Mouse (Mus musculus) right cerebral cortex, postnatal 10 days (tissue): ENCODE data around the gene Ski.
A peak's percentile ranks its signal among the peaks of the same experiment; 100 is the strongest.

Experiments used
- DNase-seq, 2 experiments: peaks; one replicate each; pipeline ENCODE4 v3.0.0; 2021; ENCODE audit warnings: low spot score in 2 of 2

Gene Ski

DNA sequence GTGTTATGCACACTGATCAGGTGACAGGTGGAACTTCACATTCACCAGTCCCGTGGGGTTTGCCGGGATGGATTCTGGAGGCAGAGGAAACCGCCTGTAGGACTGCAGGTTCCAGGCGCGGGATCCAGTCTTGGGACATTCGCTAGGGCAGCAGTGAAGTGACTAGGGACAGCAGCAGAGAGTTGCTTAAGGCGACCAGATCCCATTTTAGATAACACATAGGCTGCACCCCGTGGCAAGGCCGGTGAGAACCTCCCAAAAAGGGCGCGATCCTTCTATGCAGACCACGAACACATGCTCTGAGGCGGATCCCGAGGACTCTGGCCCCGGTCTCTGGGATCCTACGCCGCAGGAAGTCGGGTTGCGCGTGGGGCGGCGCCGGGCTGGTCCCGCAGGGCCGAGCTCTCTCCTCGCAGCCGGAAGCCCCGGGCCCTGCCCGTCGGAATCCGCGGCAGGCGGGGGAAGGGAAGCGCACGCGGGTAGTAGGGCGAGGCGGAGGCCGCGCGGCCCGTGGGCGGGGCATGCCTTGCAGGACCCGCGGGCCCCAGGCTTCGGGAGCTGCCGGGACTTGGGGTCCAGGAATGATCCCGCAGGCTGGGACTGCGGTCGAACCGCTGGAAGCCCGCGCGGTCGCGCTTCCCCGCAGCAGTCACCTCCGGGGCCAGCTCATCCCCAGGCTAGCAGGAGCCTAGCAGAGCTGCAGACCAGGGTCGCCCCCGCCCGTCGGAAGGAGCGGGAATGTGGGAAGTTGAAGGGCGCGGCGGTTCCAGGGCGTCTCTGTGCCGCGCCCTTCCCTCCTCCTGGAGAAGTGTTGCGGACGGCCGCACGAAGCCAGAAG lies 71.9 kb downstream of the Ski start:
- DNase-seq, result peak; percentile 73 to 75

DNA sequence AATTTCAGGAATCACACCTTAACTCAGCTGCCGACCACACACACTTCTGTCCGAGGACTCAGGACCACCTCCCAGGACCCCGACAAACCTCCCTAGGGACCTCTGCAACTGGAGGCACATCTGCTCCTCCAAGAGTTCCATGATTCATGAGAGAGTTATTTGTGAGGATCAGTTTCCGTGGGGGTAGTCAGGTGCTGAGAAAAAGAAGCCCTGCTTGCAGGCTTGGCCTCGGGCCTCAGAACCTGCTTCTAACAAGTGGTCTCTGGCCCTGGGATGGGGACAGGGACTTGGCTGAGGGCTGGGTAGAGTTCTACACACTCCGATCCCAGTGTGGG lies 72.5 kb downstream of the Ski start:
- DNase-seq, result no peak

DNA sequence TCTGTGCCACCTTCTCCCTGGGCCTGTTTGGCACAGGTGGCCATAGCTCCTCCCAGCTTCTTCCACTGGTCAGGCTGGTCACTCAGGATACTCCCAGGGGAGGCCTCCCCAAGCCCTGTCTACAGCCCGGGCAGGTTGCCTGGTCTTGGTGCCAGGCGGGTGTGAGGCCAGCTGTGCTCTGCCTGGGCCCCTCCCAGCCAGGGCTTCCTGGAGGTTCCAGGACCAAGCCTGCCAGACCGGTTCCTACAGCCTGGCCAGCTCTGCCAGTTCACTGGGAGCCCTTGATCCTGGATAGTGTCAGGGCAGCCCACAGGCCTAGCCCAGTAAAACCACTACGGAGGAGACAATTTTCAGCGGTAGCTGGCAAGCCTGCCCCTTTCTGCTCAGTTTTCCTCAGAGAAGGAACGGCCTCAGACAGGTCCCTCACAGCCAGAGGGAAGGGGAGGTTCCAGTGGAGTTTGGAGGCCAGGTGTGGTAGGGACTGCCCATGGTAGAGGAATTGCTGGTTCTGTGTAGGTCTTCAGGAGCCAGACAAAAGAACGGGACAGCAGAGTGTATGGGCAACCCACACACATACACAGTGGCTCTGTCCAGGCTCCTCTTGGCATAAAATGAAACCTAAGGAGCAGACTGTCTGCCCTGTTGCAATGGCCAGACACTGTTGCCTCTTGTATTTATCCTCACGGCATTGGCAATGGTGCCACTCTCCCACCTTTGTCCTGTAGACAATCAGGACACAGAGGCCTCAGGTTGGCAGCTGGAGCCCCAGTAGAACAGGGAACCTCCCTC lies 73.3 kb downstream of the Ski start:
- peak in 1 of 2 experiments; percentile 64 for DNase-seq

DNA sequence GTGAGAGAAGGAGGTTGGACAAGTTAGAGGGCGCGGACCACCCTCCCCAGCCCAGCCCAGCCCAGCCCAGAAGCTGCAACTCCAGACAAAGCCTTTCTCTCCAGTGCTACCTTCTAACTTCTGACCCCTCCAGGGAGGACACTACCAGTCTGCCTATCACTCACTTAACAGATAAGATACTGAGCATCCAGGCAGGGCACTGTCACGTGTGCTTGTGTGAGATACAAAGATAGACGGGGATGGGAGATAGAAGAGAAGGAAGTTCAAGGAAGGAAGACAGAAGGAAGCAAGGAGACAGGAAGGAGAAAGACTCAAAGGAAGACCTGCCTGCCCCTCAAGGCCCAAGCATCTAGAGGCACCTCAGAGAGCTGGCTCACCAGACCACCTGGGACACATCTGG lies 73.9 kb downstream of the Ski start:
- no peak for DNase-seq

DNA sequence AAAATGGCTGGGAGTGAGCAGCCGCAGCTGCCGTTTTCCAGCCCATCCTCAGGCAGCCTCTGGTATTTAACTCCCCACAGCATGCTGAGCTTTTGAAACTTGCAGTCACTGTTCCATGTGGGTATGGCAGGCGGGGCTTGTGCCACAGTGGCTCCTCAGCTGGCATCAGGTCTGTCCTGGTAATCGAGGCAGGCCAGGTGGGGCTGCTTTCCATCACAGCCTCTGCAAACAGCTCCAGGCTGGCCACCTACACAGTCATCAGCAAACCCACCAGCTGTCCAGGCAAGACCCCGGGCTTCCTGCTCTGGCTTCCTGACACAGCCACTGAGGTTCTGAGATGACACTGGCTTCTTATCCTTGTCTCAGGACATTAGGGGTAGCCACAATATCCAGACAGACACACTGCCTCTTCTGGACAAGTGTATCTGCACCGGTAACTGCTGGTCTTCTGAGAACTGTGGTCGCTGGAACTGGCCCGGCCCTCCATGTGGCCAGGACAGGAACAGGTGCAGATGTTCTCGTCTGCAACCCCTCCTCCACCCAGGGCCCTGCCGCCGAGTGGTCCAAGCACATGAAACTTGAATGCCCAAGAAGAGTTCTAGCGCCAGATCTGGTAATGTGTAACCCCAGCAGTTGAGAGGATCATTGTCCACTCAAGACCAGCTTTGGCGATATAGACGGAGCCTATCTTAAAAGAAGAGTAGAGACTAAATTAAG lies 76.1 kb downstream of the Ski start:
- no peak for DNase-seq

DNA sequence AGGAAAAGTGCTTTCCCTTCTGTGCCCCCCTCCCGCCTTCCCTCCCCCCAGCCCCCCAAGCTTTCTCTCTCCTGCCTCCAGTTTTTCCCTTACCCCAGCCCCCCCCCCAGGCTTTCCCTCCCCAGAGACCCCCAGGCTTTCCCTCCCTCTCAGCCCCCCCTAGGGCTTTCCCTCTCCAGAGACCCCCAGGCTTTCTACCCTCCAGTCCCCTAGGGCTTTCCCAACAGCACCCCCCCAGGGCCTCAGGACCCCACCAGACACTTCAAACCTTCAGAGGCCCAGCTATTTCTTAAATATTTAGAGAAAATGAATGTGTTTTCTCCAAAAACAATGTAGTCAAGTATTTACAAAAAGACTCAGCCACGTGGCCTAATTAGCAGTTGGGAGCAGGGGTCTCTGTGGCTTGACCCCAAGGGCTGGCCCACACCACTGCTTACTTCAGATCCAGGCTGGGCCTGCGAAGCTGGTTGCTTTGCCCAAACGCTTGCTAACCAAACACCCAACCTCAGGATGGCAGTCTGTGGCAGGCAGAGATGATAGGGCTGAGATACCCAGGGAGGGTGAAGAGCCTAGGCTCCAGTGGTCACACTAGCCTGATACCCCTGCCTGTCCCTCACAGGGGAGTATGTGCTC lies 77.7 kb downstream of the Ski start:
- no peak for DNase-seq

DNA sequence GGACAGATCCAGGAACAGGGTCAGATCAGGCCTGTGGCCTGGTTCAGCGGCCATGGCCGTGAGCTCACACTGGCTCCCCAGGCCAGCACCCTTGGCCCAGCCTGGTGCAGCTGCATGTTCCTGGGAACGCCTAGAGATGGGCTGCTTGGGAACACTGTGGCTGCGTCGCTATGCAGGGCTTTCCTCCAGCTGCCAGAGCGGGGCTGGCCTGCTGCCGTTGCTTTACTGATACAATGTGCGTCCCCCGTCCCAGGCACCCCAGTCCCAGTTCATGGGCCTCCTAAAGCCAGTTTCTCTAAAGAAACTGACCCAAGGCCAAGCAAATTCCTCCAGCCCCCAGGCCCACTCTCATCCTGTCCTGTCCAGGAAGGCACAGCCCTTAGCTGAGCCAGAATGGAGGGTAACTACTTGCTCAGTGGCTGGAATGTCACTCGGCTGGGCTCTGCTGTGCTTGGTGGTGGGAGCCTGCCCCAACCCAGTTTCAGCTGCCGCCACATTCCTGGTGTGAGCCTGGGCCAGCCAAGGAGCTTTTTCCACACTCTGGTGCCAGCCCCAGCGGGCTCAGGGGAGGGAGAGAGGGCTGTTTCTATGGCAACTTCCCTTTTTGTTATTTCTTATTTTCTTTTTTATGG lies 78.4 kb downstream of the Ski start:
- peak; percentile 84 to 85 for DNase-seq

DNA sequence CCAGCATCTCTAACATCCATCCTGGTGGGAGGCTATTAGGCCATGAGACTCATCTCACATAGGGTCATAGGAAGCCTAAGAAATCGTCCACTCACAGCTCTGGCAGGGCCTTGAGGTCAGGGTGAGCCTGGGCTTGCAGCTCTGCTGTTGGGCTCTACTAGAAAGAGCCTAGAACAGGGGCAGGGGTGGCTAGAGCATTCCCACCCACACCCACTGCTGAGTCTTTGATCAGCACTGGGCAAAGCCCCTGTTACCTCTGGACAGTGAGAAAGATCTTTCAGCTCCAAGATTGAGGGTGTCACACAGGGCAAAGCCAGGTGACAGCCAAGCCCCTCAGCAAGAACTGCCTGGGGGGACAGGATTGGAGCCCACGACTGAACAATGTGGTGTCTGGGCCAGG lies 79.0 kb downstream of the Ski start:
- DNase-seq, result no peak

DNA sequence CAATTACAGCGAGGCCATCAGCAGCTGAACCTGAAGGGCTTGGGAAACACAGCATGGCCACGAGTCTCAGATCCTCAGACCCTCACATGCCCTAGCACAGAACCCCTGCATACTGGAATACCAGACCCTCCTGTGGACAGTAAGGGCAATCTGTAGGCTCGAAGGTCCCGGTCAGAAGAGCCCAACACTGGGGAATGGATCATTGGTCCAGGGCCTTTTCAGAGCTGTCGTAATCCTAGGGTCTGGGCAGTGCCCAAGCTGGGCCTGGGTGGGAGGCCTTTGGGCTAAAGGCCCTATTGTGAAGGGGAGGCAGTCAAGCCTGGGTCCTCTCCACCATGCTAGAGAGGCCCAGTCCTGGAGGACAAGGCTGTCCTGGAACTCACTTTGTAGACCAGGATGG lies 79.6 kb downstream of the Ski start:
- DNase-seq, result no peak

DNA sequence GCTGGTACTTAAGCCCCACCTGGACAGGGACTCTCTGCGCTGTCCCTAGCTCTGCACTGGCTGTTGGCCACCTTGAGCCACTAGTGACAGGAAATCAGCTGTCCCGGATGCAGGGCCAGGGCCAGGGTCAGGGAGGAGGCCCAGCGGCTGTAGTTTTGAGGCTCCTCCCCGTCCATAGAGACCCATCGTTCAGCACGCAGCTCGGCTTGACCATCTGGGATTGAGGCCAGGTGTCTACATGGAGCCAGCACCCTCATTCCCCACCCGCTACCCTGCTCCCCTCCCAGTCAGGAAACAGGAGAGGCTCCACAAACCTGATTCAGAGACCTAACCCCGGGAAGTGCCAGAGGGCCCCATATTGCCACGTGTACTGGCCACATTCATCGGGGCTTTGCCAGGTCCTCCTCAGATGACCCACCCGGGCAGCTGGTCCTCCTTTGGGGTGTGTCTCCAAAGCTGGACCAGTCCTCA lies 81.6 kb downstream of the Ski start:
- no peak for DNase-seq

DNA sequence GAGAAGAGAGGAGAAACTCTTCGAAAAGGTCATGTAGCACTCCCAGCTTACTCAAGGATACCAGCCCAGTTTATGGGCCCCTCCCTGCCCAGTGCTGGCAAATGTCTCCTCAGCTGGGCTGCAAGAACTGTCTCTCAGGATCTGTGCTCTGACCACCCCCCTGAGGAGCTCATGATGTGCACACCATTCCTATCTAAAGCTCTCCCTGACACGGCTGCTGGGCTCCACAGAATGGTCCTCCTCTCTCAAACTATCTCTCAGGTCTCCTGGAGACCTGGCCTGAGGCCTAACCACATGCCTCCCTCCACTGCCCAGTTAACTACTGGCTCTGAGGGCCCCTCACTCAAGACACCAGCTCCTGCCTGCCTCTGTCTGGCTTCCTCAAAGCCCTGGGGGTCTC lies 82.2 kb downstream of the Ski start:
- no peak for DNase-seq

DNA sequence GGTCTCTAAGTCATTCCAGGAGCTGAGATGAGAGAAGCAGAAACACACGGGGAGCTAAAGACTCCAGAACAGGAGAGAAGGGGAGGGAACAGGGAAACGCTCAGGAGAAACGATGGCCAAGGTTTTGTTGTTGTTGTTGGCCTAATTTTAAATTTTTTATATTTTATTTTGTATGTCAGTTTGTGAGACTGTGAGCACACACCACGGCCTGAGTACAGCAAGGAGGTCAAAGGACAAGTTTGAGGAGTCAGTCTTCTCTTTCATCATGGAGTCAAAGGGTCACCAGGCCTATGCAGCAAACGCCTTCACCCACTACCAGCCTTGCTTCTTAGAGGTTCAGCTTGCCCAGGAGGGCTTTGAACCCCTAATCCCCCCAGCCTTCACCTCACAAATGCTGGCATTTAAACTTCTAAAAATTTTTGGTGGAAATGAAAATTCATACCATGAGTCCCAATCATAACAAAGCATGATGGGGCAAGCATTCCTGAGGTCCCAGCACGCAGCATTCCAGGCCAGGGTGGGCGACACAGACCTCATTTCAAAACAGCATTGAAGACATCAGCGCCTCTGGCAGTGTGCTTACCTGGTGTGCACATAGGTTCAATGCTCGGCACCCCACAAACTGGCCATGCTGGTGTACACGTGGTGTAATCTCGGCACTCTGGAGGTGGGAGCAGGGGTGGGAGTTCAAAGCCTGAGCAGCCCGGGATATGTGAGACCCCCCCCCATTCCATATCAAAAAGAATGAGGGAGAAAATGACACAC lies 82.9 kb downstream of the Ski start:
- DNase-seq, result no peak

DNA sequence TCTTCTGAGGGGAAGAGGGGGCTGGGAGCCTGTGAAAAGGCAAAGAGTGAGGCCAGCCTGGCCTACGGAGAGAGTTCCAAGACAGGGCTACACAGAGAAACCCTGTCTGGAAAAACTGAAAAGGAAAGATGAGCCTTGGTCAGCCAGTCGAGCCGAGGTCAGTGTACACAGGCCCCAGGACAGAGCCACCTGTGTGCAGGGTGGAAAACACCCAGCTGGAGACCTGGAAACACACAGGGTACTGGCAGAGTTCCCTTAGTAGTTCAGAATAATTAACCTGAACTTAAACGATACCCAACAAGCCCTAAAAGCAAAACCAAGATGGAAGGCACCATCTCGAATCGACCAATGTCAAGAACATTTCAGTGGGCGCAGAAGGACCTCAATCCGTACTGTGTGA lies 83.9 kb downstream of the Ski start:
- DNase-seq, result no peak

DNA sequence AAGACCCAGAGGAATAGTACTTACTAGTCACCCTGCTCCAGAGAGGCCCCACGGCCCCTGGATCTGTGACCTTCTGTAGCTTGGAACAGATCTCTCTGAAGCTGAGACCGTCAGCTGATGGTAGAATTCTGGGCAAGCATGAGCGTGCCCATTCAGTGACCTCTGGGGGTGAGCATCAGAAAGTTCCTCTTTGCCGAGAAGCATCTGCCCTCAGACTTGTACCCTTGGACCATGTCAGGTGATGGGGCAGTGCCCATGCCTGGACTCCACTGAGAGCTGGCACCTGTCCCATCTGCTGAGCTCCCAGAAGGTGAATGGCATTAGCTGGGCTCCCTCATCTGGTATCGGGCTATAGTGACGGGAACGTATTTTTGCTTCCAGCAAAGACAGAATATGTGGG lies 84.5 kb downstream of the Ski start:
- DNase-seq, result no peak

DNA sequence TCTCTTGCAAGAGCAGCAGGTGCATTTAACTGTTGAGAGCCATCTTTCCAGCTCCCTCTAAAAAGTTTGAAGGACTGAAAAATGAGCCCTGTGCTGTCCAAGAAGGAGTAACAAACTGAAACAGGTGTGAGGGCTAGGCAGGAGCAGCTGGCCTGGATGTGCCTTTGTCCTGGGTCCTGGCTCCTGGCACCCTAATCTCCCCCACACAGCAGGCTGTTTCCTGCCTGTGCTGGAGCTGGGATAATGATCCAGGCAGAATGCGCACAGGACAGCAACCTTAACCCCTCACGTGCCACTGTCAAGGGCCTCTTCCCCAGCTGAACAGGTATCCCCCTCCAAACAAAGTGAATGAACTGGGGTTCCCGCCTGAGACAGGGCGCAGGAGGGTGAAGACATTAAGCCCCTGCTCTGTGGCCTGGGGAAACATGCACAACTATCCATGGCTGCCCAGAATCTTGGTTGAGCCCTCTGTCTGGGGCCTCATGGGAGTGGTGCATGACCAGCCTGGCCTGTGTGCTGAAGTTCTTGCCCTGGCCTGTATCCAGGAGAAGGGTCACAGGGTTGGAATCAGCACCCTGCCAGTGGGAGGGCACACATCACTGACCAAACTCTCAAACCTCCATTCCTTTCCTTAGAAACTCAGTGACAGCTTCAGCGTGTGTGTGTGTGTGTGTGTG lies 86.3 kb downstream of the Ski start:
- DNase-seq, result no peak

DNA sequence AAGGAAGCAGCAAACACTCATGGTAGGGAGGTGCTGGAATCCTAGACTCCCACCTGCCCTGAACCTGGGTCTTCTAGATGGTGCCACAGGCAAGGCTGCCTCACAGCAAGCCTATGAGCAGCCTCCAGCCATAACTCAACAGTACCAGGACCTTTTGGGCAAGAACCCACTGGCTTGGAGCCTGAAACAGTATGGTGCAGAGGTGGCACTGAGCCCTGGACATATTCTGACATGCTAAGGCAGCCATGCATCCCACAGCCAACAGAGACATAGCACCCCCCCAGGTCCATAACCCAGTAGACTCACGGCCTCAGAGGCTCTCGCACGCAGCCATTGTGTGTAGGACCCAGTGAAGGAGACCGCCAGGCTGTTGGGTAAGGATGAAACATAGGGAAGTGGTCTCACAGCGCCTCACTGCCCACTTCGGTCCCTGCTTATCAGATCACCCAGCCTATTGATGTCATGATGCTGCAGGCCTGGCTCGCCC lies 87.7 kb downstream of the Ski start:
- DNase-seq, result no peak

DNA sequence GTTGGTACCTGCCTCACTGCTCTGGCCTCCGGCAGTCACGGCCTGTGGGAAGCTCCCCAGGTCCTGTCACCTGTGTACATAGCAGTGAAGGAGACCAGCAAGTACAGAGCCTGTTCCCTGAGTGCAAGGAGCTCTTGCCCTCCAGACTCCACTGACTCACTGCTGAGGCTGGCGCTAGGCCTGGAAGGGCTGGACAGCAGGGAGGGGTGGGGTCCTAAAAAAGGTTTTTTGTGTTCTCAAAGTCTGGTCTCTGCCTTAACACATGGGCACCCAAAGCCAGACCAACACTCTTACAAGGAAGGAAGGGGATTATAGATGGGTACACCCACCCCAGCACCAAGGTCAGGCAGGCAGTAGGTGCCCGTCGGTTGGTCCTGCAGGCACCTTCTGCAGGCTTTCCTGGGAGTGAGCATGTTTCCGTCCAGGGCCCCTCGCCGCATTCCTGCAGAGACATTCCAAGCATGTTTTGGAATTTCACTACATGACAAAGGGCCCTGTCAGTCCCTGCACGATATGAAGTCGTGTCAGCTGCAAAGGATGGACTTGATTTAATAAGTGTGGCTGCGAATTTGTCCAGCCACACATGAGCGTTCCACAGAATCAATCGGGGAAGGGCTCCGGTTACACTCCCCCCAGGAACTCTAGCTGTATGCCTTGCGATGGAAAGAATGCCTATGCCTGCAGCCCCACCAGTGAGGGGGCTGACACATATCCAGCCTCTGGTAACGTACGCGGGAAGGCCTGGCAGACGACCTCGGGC lies 88.6 kb downstream of the Ski start:
- no peak for DNase-seq

DNA sequence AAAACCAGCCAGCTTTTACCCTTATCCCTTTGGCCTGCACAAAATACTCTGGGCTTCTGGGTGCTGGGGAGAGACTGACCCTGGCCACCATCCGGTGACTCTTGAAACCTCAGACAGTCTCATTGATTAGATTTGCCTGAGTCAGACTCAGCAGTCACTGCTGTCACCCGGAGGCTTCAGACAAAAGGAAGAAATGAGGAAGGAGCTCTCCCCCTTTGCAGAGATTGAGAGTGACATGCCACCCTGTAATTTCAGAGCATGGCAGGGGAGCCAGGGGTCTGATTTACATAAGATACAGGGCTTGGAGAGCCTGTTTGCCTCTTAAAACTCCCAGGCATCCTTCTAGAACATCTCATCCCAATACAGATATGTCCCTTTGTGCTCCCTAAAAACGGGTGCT lies 89.2 kb downstream of the Ski start:
- DNase-seq, result no peak

DNA sequence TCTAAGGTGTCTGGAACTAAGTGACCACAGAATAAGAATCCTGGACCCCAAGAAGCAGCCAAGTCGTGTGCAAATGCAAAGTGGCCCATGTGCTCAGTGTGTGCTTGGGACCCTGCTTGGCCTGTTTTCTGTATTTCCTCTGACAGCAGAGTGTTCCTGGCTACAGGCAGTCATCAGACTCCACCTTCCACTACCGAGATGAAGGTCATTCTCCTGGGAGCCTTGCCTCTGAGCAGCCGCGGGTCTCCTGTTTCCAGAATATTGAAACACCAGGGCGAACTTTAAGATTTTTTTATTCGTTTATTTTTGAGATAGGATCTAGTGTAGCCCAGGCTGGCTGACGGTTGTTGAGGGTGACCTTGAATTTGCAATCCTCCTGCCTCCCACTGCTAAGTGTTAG lies 91.8 kb downstream of the Ski start:
- no peak for DNase-seq
